Mouse (Mus musculus): Measurements from ENCODE around the gene Car12.

Car12 gene

GRCm38 (mm10) chr9:66713135-66714021, at the start of gene Car12:
Gene Car12 (plus strand): TSS chr9:66713686.
- DNase-seq (ENCODE audit: extremely low read depth, low read depth) = peak; percentile 49

GRCm38 (mm10) chr9:66663764-66664163, 49.7 kb upstream of the Car12 start:
- DNase-seq (ENCODE audit: extremely low read depth, low read depth) = no peak

GRCm38 (mm10) chr9:66664561-66664960, 48.9 kb upstream of the Car12 start:
- no peak for DNase-seq (ENCODE audit: extremely low read depth, low read depth)

- DNase-seq (ENCODE audit: extremely low read depth, low read depth) = no peak
Measured at GRCm38 (mm10) chr9:66666153-66666552, 47.3 kb upstream of the Car12 start.

GRCm38 (mm10) chr9:66667046-66667445, 46.4 kb upstream of the Car12 start:
- no peak for DNase-seq (ENCODE audit: extremely low read depth, low read depth)

- no peak for DNase-seq (ENCODE audit: extremely low read depth, low read depth)
Measured at GRCm38 (mm10) chr9:66667868-66668267, 45.6 kb upstream of the Car12 start.

GRCm38 (mm10) chr9:66669561-66670078, 43.9 kb upstream of the Car12 start:
- DNase-seq (ENCODE audit: extremely low read depth, low read depth) = no peak

- DNase-seq (ENCODE audit: extremely low read depth, low read depth) = no peak
Measured at GRCm38 (mm10) chr9:66673771-66674170, 39.7 kb upstream of the Car12 start.

GRCm38 (mm10) chr9:66675566-66675965, 37.9 kb upstream of the Car12 start:
- no peak for DNase-seq (ENCODE audit: extremely low read depth, low read depth)

- no peak for DNase-seq (ENCODE audit: extremely low read depth, low read depth)
Measured at GRCm38 (mm10) chr9:66680102-66680501, 33.4 kb upstream of the Car12 start.

- DNase-seq (ENCODE audit: extremely low read depth, low read depth) = peak; percentile 22
Measured at GRCm38 (mm10) chr9:66682822-66683221, 30.7 kb upstream of the Car12 start.

GRCm38 (mm10) chr9:66685730-66686129, 27.8 kb upstream of the Car12 start:
- DNase-seq (ENCODE audit: extremely low read depth, low read depth) = no peak

GRCm38 (mm10) chr9:66687713-66688112, 25.8 kb upstream of the Car12 start:
- no peak for DNase-seq (ENCODE audit: extremely low read depth, low read depth)

GRCm38 (mm10) chr9:66691683-66692305, 21.7 kb upstream of the Car12 start:
- no peak for DNase-seq (ENCODE audit: extremely low read depth, low read depth)

GRCm38 (mm10) chr9:66697355-66698140, 15.9 kb upstream of the Car12 start:
- DNase-seq (ENCODE audit: extremely low read depth, low read depth) = no peak

- DNase-seq (ENCODE audit: extremely low read depth, low read depth) = no peak
Measured at GRCm38 (mm10) chr9:66699748-66700147, 13.7 kb upstream of the Car12 start.

GRCm38 (mm10) chr9:66703002-66703401, 10.5 kb upstream of the Car12 start:
- no peak for DNase-seq (ENCODE audit: extremely low read depth, low read depth)

GRCm38 (mm10) chr9:66705354-66705753, 8.1 kb upstream of the Car12 start:
- DNase-seq (ENCODE audit: extremely low read depth, low read depth) = peak; percentile 10

- DNase-seq (ENCODE audit: extremely low read depth, low read depth) = peak; percentile 62
Measured at GRCm38 (mm10) chr9:66705766-66706165, 7.7 kb upstream of the Car12 start.

- no peak for DNase-seq (ENCODE audit: extremely low read depth, low read depth)
Measured at GRCm38 (mm10) chr9:66708054-66708772, 5.3 kb upstream of the Car12 start.
